Mouse (Mus musculus) ES-E14 (cell line): ENCODE measurements around the gene Krtap5-4. TPM values are rescaled to one million over a fixed set of nuclear protein-coding genes. Genes with fewer than 3 reads are reported as not detected.
"Not testable (repeated sequence)": the region's sequence is repeated elsewhere in the genome, so short reads cannot be mapped to it uniquely, and the experiment has no call there.

Experiments used
- DNase-seq: peaks from one replicate; pipeline ENCODE4 v3.0.0-alpha.2; 2013; ENCODE audit warnings: low read depth, low spot score
- H3K27ac ChIP-seq: 2 replicates; pipeline ENCODE4 v1.5.1; 2012; ENCODE audit warnings: low read depth, mild to moderate bottlenecking, low read length, moderate library complexity, mixed read lengths; ENCODE audit not compliant: poor library complexity, insufficient read depth, severe bottlenecking
- H3K36me3 ChIP-seq: 2 replicates; pipeline ENCODE4 v1.6.1; 2012; ENCODE audit warnings: mild to moderate bottlenecking, low read length, moderate library complexity, mixed read lengths; ENCODE audit not compliant: control insufficient read depth, poor library complexity, insufficient read depth, severe bottlenecking
- H3K4me1 ChIP-seq, 2 experiments: fragments of 150-350 bp in 1 of 2; sonication (generic) in 1 of 2; 2 replicates each; pipeline ENCODE4 v1.6.1; 2012; ENCODE audit warnings: low read length in 2 of 2, mild to moderate bottlenecking in 1 of 2, mixed read lengths in 1 of 2; ENCODE audit not compliant: control insufficient read depth in 2 of 2, insufficient read depth in 2 of 2, poor library complexity in 1 of 2
- H3K4me3 ChIP-seq, 2 experiments: fragments of 150-350 bp in 1 of 2; sonication (generic) in 1 of 2; 2 replicates each; pipeline ENCODE4 v1.5.1; 2012; ENCODE audit warnings: low read length in 2 of 2, low read depth in 1 of 2, mild to moderate bottlenecking in 1 of 2, mixed read lengths in 1 of 2; ENCODE audit not compliant: insufficient read depth in 1 of 2, poor library complexity in 1 of 2, severe bottlenecking in 1 of 2
- H3K9ac ChIP-seq: 2 replicates; pipeline ENCODE4 v1.6.1; 2012; ENCODE audit warnings: low read depth, mild to moderate bottlenecking, low read length, mixed read lengths; ENCODE audit not compliant: poor library complexity, insufficient read depth, severe bottlenecking
- H3K9me3 ChIP-seq: fragments of 150-350 bp; sonication (generic); 2 replicates; pipeline ENCODE4 v1.6.1; 2012; ENCODE audit warnings: low read depth, mild to moderate bottlenecking, low read length; ENCODE audit not compliant: control insufficient read depth, insufficient read depth
- CHD2 ChIP-seq: IDR thresholded peaks from 2 replicates; pipeline ENCODE4 v1.6.1; 2014; ENCODE audit warnings: mild to moderate bottlenecking, low read depth, low read length, inconsistent platforms
- HCFC1 ChIP-seq: IDR thresholded peaks from 2 replicates; pipeline ENCODE4 v1.6.1; 2012; ENCODE audit warnings: low read length, inconsistent platforms, borderline replicate concordance; ENCODE audit not compliant: insufficient read depth
- MAFK ChIP-seq: IDR thresholded peaks from 2 replicates; pipeline ENCODE4 v1.6.1; 2014; ENCODE audit warnings: mild to moderate bottlenecking, low read depth, low read length, inconsistent platforms; ENCODE audit not compliant: insufficient read depth
- ZC3H11A ChIP-seq: IDR thresholded peaks from 2 replicates; pipeline ENCODE4 v1.6.1; 2012; ENCODE audit warnings: low read depth, mild to moderate bottlenecking, inconsistent platforms, low read length, borderline replicate concordance
- ZNF384 ChIP-seq: IDR thresholded peaks from 2 replicates; pipeline ENCODE4 v1.6.1; 2012; ENCODE audit warnings: low read depth, low read length, inconsistent platforms
- in situ Hi-C, 2 experiments: fragments of 600-800 bp; cut with MboI; formaldehyde crosslinking; loops; one replicate each; pipeline ENCODE4 v1.15.1; 2025; ENCODE audit warnings: low sequenced_read_pairs in 2 of 2, inconsistent platforms in 1 of 2; ENCODE audit not compliant: unreplicated experiment in 2 of 2
- total RNA-seq: library from RNA; depleted of rRNA; stranded (reverse); fragments of 300-350 nt; gene quantifications from 2 replicates; pipeline ENCODE4 v1.2.3, GENCODE M21; 2012

The Krtap5-4 gene
- total RNA-seq, 1 experiment = not detected

DNA sequence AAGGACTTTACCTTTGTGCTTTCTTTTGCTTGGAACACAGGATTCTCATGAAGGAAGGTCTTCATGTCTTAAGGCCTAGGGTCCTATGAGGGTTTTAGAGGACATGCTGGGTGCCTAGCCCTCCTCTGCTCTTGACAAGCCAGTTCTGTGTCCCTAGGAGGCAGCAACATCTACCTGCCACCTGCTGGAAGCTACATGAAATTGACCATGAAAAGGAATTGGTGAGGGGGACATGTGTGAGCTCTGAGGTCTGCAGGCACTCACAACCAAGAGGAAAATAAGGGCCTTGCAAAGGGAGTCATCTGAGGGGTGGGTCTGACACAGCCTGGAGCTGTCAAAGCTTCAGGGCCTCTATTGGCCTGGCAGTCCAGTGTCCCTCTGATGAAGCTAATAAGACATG, 7.9 kb upstream of the Krtap5-4 start:
- Histone ChIP-seq H3K9me3 (no peaks in the 10 kb centered on the region), H3K36me3 (no peaks in the 10 kb centered on the region), H3K4me3 (no peak overlapping the region), H3K9ac (no peak overlapping the region), H3K27ac (no peak overlapping the region), H3K4me1 (no peaks in the 10 kb centered on the region)
- in situ Hi-C loops = no loop called here
- TF ChIP-seq MAFK (no peak), HCFC1 (no peak), CHD2 (no peak), ZC3H11A (no peak)
- DNase-seq = no peak

GRCm38 (mm10) chr7:142296108-142296507, 7.2 kb upstream of the Krtap5-4 start:
- DNase-seq, H3K4me3 ChIP-seq, H3K27ac ChIP-seq, H3K9ac ChIP-seq, in situ Hi-C loops, H3K36me3 ChIP-seq, H3K4me1 ChIP-seq, H3K9me3 ChIP-seq: not testable (repeated sequence)

- H3K4me1 ChIP-seq, in situ Hi-C loops, H3K9ac ChIP-seq, H3K27ac ChIP-seq, H3K9me3 ChIP-seq, H3K36me3 ChIP-seq, H3K4me3 ChIP-seq, DNase-seq: not testable (repeated sequence)
These were observed 6.3 kb upstream of the Krtap5-4 start, which contains the start of gene Krtap5-1 for GRCm38 (mm10) chr7:142297018-142297417. Gene Krtap5-1, minus strand, starts transcription at chr7:142297118.

GRCm38 (mm10) chr7:142303929-142304328, 580 bp downstream of the Krtap5-4 start:
- H3K27ac ChIP-seq, DNase-seq, H3K36me3 ChIP-seq, H3K9me3 ChIP-seq, H3K9ac ChIP-seq, H3K4me1 ChIP-seq, in situ Hi-C loops, H3K4me3 ChIP-seq: not testable (repeated sequence)

GRCm38 (mm10) chr7:142314600-142315285, 11.4 kb downstream of the Krtap5-4 start:
- no peak overlapping the region for H3K9ac ChIP-seq
- no peaks in the 10 kb centered on the region for H3K36me3 ChIP-seq
- no peak overlapping the region for H3K4me3 ChIP-seq
- in situ Hi-C loops = loop anchor here in 1 of 2 experiments (5.0 kb wide), 1 partner anchor 363 kb away; no protein-coding TSS in a partner anchor
- no peaks in the 10 kb centered on the region for H3K9me3 ChIP-seq
- H3K27ac ChIP-seq = no peak overlapping the region
- no peak for DNase-seq
- TF ChIP-seq CHD2 = no peak
- no peak for TF ChIP-seq ZC3H11A
- TF ChIP-seq MAFK = no peak
- TF ChIP-seq ZNF384 = no peak
- TF ChIP-seq HCFC1 = no peak
- no peaks in the 10 kb centered on the region for H3K4me1 ChIP-seq
